Mouse (Mus musculus): Measurements from ENCODE around the gene Duxf3. TPM values are rescaled to one million over a fixed set of nuclear protein-coding genes. Genes with fewer than 3 reads are reported as not detected.
A peak's percentile ranks its signal among the peaks of the same experiment; 100 is the strongest.
"Not testable (repeated sequence)": the region's sequence is repeated elsewhere in the genome, so short reads cannot be mapped to it uniquely, and the experiment has no call there.

The Duxf3 gene
- total and polyA plus RNA-seq, 2 experiments from 2014 or later = not detected

- not testable (repeated sequence) for H3K4me3 ChIP-seq (ENCODE audit: low read depth, low read length); H3K27me3 ChIP-seq (ENCODE audit: control insufficient read depth, insufficient read depth, low read length); H3K36me3 ChIP-seq (replicated peaks; ENCODE audit: control insufficient read depth, insufficient read depth, low read length); H3K4me1 ChIP-seq (ENCODE audit: control insufficient read depth, insufficient read depth); H3K27ac ChIP-seq (ENCODE audit: low read depth); DNase-seq (ENCODE audit: low spot score); H3K9ac ChIP-seq (replicated peaks; ENCODE audit: low read depth, low read length); H3K4me2 ChIP-seq (ENCODE audit: low read depth, low read length)
- peaks cover 11% of the 10 kb centered on the region for H3K9me3 ChIP-seq (replicated peaks; ENCODE audit: control insufficient read depth, low read length)
- peak; percentile 76 for ATAC-seq (ENCODE audit: insufficient read depth, low read depth)
- 83% methylated on average over 30 of the region's 35 CpGs for WGBS
Observed at GRCm38 (mm10) chr10:58231779-58232640, 465 bp downstream of the Duxf3 start.

- WGBS = 74% methylated on average over 5 of the region's 7 CpGs
- DNase-seq (ENCODE audit: low spot score) = not testable (repeated sequence)
Observed at GRCm38 (mm10) chr10:58231088-58231487, 1.4 kb downstream of the Duxf3 start.

DNA sequence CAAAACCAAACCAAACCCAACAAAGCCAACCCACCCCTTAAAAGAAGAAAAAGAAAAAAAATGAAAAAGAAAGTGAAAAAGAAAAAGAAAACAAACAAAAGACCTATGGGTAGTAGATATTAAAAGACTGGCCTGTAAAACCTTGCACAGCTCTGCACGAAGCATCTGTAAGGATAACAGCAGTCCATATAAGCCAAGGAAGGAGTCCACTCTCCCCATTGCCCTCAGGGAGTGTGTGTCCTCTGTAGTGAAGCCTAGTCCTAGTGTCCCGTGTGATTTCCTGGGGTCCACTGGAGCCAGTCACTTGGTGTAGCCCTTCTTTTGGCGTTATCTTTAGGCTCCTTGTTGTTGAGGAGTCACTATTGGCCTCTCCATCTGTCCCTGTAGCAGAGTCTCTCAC lies 2.5 kb downstream of the Duxf3 start:
- H3K27me3 ChIP-seq (ENCODE audit: control insufficient read depth, insufficient read depth, low read length); DNase-seq (ENCODE audit: low spot score); ATAC-seq (ENCODE audit: insufficient read depth, low read depth); H3K9ac ChIP-seq (replicated peaks; ENCODE audit: low read depth, low read length); H3K4me2 ChIP-seq (ENCODE audit: low read depth, low read length); H3K27ac ChIP-seq (ENCODE audit: low read depth); H3K4me3 ChIP-seq (ENCODE audit: low read depth, low read length); H3K36me3 ChIP-seq (replicated peaks; ENCODE audit: control insufficient read depth, insufficient read depth, low read length); H3K4me1 ChIP-seq (ENCODE audit: control insufficient read depth, insufficient read depth): not testable (repeated sequence)
- peaks cover 11% of the 10 kb centered on the region for H3K9me3 ChIP-seq (replicated peaks; ENCODE audit: control insufficient read depth, low read length)
- WGBS = 54% methylated on average over 3 of the region's 3 CpGs

More at GRCm38 (mm10) chr10:58231088-58231487, 1.4 kb downstream of the Duxf3 start:
- peaks cover 11% of the 10 kb centered on the region for H3K9me3 ChIP-seq (replicated peaks; ENCODE audit: control insufficient read depth, low read length)
- peak; percentile 27; the same call in 1 of the 2 replicates for ATAC-seq (ENCODE audit: insufficient read depth, low read depth)
- not testable (repeated sequence) for H3K36me3 ChIP-seq (replicated peaks; ENCODE audit: control insufficient read depth, insufficient read depth, low read length); H3K27ac ChIP-seq (ENCODE audit: low read depth); H3K4me3 ChIP-seq (ENCODE audit: low read depth, low read length); H3K4me2 ChIP-seq (ENCODE audit: low read depth, low read length); H3K9ac ChIP-seq (replicated peaks; ENCODE audit: low read depth, low read length); H3K4me1 ChIP-seq (ENCODE audit: control insufficient read depth, insufficient read depth); H3K27me3 ChIP-seq (ENCODE audit: control insufficient read depth, insufficient read depth, low read length)

- H3K36me3 ChIP-seq (replicated peaks; ENCODE audit: control insufficient read depth, insufficient read depth, low read length); H3K4me3 ChIP-seq (ENCODE audit: low read depth, low read length); H3K4me1 ChIP-seq (ENCODE audit: control insufficient read depth, insufficient read depth); H3K4me2 ChIP-seq (ENCODE audit: low read depth, low read length); ATAC-seq (ENCODE audit: insufficient read depth, low read depth); H3K27ac ChIP-seq (ENCODE audit: low read depth); DNase-seq (ENCODE audit: low spot score); H3K27me3 ChIP-seq (ENCODE audit: control insufficient read depth, insufficient read depth, low read length); H3K9ac ChIP-seq (replicated peaks; ENCODE audit: low read depth, low read length): not testable (repeated sequence)
- WGBS = 78% methylated on average over 2 of the region's 6 CpGs
- H3K9me3 ChIP-seq (replicated peaks; ENCODE audit: control insufficient read depth, low read length) = peaks cover 11% of the 10 kb centered on the region
Observed at GRCm38 (mm10) chr10:58227798-58228197, 4.7 kb downstream of the Duxf3 start.

- H3K36me3 ChIP-seq (replicated peaks; ENCODE audit: control insufficient read depth, insufficient read depth, low read length); H3K4me2 ChIP-seq (ENCODE audit: low read depth, low read length); ATAC-seq (ENCODE audit: insufficient read depth, low read depth); H3K9me3 ChIP-seq (replicated peaks; ENCODE audit: control insufficient read depth, low read length); H3K9ac ChIP-seq (replicated peaks; ENCODE audit: low read depth, low read length); H3K4me3 ChIP-seq (ENCODE audit: low read depth, low read length); H3K27ac ChIP-seq (ENCODE audit: low read depth); H3K27me3 ChIP-seq (ENCODE audit: control insufficient read depth, insufficient read depth, low read length); H3K4me1 ChIP-seq (ENCODE audit: control insufficient read depth, insufficient read depth): not testable (repeated sequence)
- WGBS = 77% methylated on average over 4 of the region's 4 CpGs
- DNase-seq (ENCODE audit: low spot score) = peak; percentile 21
Observed at GRCm38 (mm10) chr10:58226357-58226756, 6.1 kb downstream of the Duxf3 start.

DNA sequence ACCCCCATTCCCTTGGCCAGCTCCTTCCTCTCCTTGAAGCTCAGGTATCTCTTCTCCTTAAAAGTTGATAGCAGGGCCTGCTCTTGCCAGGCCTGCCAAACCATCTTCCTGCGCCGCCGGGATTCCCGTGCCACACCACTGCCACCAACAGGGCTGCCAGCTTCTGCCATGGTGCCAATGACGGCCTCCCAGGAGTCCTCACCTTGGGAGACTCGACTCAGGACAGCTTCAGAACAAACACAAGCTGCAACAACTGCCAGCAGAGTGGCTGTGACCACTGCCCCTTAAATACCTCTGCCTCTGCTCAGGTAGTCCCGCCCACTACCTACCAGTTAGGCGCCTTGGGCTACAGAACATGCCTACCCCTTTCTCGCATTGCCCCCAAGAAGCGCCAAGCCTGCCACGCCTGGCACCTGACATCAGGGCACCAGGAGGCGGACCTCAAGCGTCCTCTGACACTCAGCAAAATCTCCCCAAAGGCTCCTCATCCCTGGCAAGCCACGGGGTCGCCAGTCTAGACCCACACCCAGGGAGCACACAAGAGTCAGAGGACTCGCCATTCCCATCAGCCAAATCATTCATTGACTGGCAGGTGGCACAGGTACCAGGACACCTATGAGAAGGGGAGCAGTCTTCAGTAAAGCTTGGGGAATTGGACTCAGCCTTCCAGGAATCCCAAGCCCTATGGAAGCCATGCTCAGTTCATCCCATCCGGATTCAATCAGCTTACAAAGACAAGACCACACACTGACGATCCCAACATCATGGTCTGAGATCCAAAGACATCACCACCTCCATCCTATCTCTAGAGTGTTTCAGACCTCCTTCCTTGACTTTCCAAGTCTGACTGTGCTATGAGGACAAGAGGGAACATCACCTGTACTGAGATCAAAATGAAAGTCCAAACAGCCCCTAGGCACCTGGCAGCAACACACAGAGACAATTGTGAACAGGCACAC lies 7.4 kb downstream of the Duxf3 start, which contains the start of gene AW822073:
Gene AW822073, minus strand, starts transcription at position 104 of the 959 bp plus-strand sequence.
- DNase-seq (ENCODE audit: low spot score); ATAC-seq (ENCODE audit: insufficient read depth, low read depth): not testable (repeated sequence)

DNA sequence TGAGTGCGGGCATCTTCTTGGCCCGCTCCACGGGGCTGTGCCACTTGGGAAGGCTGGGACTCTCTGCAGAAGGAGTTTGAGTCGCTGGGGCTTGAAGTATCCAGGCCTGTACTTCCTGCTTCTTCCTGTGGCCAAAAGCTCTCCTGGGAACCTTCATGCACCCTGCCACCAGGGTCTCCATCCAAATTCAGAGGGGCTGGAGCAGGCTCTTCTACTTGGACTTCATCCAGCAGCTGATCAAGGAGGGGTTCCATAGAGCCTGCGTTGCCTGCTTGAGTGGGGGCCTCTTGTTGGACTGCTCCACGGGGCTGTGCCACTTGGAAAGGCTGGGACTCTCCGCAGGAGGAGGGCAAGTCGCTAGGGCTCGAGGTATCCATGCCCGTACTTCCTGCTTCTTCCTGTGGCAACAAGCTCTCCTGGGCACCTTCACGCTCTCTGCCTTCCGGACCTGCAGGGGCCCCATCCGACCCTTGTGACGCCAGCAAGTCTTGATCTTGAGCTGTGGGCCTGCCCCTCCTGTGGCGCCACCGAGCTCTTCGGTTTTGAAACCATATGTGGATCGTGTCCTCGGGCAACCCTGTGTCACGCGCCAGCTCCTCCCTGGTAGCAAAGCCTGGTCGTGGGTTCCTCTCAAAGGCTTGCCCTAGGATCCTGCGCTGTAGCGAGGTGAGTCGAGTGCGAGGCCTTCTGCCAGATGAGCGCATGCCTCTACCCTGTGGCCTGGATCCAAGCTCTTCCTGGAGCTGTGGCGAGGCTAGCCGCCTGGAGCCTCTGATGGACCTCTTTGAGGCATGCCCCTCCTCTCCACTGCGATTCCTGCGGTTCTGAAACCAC lies 8.3 kb downstream of the Duxf3 start:
- not testable (repeated sequence) for H3K4me1 ChIP-seq (ENCODE audit: control insufficient read depth, insufficient read depth); DNase-seq (ENCODE audit: low spot score); H3K4me2 ChIP-seq (ENCODE audit: low read depth, low read length); ATAC-seq (ENCODE audit: insufficient read depth, low read depth); H3K9me3 ChIP-seq (replicated peaks; ENCODE audit: control insufficient read depth, low read length); H3K27me3 ChIP-seq (ENCODE audit: control insufficient read depth, insufficient read depth, low read length); H3K36me3 ChIP-seq (replicated peaks; ENCODE audit: control insufficient read depth, insufficient read depth, low read length); H3K27ac ChIP-seq (ENCODE audit: low read depth); H3K4me3 ChIP-seq (ENCODE audit: low read depth, low read length); H3K9ac ChIP-seq (replicated peaks; ENCODE audit: low read depth, low read length)
- WGBS = 76% methylated on average over 27 of the region's 31 CpGs

More for the DNA sequence above, 7.4 kb downstream of the Duxf3 start, which contains the start of gene AW822073:
- H3K27ac ChIP-seq (ENCODE audit: low read depth); H3K9me3 ChIP-seq (replicated peaks; ENCODE audit: control insufficient read depth, low read length); H3K4me1 ChIP-seq (ENCODE audit: control insufficient read depth, insufficient read depth); H3K9ac ChIP-seq (replicated peaks; ENCODE audit: low read depth, low read length); H3K27me3 ChIP-seq (ENCODE audit: control insufficient read depth, insufficient read depth, low read length); H3K4me3 ChIP-seq (ENCODE audit: low read depth, low read length); H3K36me3 ChIP-seq (replicated peaks; ENCODE audit: control insufficient read depth, insufficient read depth, low read length); H3K4me2 ChIP-seq (ENCODE audit: low read depth, low read length): not testable (repeated sequence)
- 72% methylated on average over 16 of the region's 18 CpGs for WGBS
